Comparison of ENCODE assay signal across 25 mouse cellular contexts in the genomic region with DNA sequence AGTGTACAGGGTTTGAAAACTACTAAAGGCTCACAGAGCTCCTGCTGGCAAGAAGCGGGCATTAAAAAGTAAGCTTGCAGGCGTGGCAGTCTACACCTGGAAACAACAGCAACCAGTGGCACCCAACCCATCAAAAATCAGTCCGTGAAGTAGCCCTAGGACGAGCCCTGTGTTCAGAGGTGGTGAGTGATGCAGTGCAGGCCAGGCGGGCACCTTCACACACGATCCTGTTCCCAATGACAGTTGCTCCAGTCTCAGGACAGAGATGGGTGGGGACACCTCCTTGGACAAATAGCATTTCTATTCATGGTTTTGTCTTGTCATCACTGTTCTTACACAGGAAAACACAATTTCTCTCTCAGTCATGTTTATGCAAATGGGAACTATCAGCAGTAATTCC.
DNase-seq lines count a peak whose midpoint lies in the region; ATAC-seq and TF ChIP-seq lines count a peak whose summit lies in the region.
"Had no signal": no experiment of that assay in that cellular context is flagged by ENCODE, and none has a peak within 500 bp of the region (broad histone marks: within the 10 kb centered on the region; RNA-seq: fewer than 3 reads in every experiment).

No protein-coding gene starts in this region.

- WGBS in heart, embryonic 13.5 days = 39% methylated on average over 6 of the region's 6 CpGs
- 42% methylated on average over 6 of the region's 6 CpGs for WGBS in heart, embryonic 15.5 days
- 50% methylated on average over 6 of the region's 6 CpGs for WGBS in heart, postnatal 0 days
- 75% methylated on average over 6 of the region's 6 CpGs for WGBS in heart, adult 2 months

- TF ChIP-seq EP300 in heart, postnatal 0 days (IDR thresholded peaks at IDR 0.05; ENCODE audit: low read depth) = no peak
- no peak for TF ChIP-seq EP300 in heart, adult 2 months (IDR thresholded peaks at IDR 0.05; ENCODE audit: insufficient read depth, low read depth, low read length)

- H3K4me3 ChIP-seq in heart, embryonic 13.5 days = no peak overlapping the region
- no peak overlapping the region for H3K4me3 ChIP-seq in heart, embryonic 15.5 days
- H3K4me3 ChIP-seq in heart, postnatal 0 days (ENCODE audit: low read depth, low read length) = no peak overlapping the region
- H3K4me3 ChIP-seq in heart, adult 2 months = no peak overlapping the region
- H3K4me3 ChIP-seq: embryonic facial prominence, embryonic 10.5 days; embryonic facial prominence, embryonic 12.5 days; forebrain, embryonic 13.5 days had no signal

- no peak for TF ChIP-seq CTCF in heart, postnatal 0 days (IDR thresholded peaks at IDR 0.05; ENCODE audit: low read depth)
- TF ChIP-seq CTCF in heart, adult 2 months (IDR thresholded peaks at IDR 0.05) = no peak

- H3K4me2 ChIP-seq in heart, embryonic 13.5 days = no peak overlapping the region
- H3K4me2 ChIP-seq in heart, embryonic 15.5 days = no peak overlapping the region
- H3K4me2 ChIP-seq in heart, postnatal 0 days (ENCODE audit: low read depth, low read length) = no peak overlapping the region
- H3K4me2 ChIP-seq: embryonic facial prominence, embryonic 12.5 days; forebrain, embryonic 13.5 days had no signal

- peak; percentile 83 for DNase-seq in heart, adult 11 months
- DNase-seq in heart, postnatal 10 days = no peak
- DNase-seq in heart, adult 9 months (ENCODE audit: low spot score in 2 of 2) = no peak
- no peak for DNase-seq in heart, postnatal 36 days
- DNase-seq in heart, postnatal 0 days (ENCODE audit: low spot score) = no peak
- DNase-seq in heart, adult 2 months = no peak
- DNase-seq: adrenal gland, adult 8-10 months; adrenal gland, postnatal 14 days; adrenal gland, postnatal 36 days; B cell, adult 2 months; cerebellum, adult 11-12 months; cerebellum, adult 2 months; cerebellum, adult 9-10 months; cerebellum, postnatal 10 days; cerebellum, postnatal 25 days had no signal

- H3K9ac ChIP-seq in heart, embryonic 13.5 days = no peak overlapping the region
- H3K9ac ChIP-seq in heart, embryonic 15.5 days = no peak overlapping the region
- no peak overlapping the region for H3K9ac ChIP-seq in heart, postnatal 0 days (replicated peaks; ENCODE audit: low read depth, low read length)
- no peak overlapping the region for H3K9ac ChIP-seq in heart, adult 2 months (ENCODE audit: low read depth, low read length)
- H3K9ac ChIP-seq: embryonic facial prominence, embryonic 12.5 days; forebrain, embryonic 13.5 days had no signal

- H3K79me2 ChIP-seq in heart, adult 2 months (replicated peaks; ENCODE audit: control insufficient read depth, insufficient read depth, low read length) = no peaks in the 10 kb centered on the region

- no peak for ATAC-seq in heart, embryonic 13.5 days (ENCODE audit: extremely low read depth, insufficient number of reproducible peaks, low FRiP score, low TSS enrichment)
- ATAC-seq in heart, embryonic 15.5 days (replicated peaks; ENCODE audit: insufficient number of reproducible peaks, insufficient read depth, low FRiP score, low read depth) = no peak
- ATAC-seq in heart, postnatal 0 days (ENCODE audit: insufficient read depth, low read depth) = 0 out of 2 replicates have a peak, but pooled peaks have one; percentile 27
- ATAC-seq: activated CD4-positive, CD25-positive, alpha-beta regulatory T cell, adult 4 months; CD4-positive, CD25-positive, alpha-beta regulatory T cell, adult 4 months; forebrain, embryonic 13.5 days; Patski had no signal

- H3K4me1 ChIP-seq in heart, embryonic 13.5 days = peaks cover 50% of the 10 kb centered on the region
- peaks cover 41% of the 10 kb centered on the region for H3K4me1 ChIP-seq in heart, embryonic 15.5 days (replicated peaks)
- peaks cover 13% of the 10 kb centered on the region for H3K4me1 ChIP-seq in heart, postnatal 0 days (ENCODE audit: control insufficient read depth, insufficient read depth)
- H3K4me1 ChIP-seq in heart, adult 2 months (ENCODE audit: control insufficient read depth, insufficient read depth, low read length) = peaks cover 9% of the 10 kb centered on the region
- H3K4me1 ChIP-seq: embryonic facial prominence, embryonic 10.5 days; embryonic facial prominence, embryonic 12.5 days had no signal

- H3K27ac ChIP-seq in heart, embryonic 13.5 days (replicated peaks) = peak overlapping the region; percentile 34
- H3K27ac ChIP-seq in heart, embryonic 15.5 days = 0 out of 2 replicates have a peak overlapping the region, but pooled peaks have one; percentile 12
- H3K27ac ChIP-seq in heart, postnatal 0 days (ENCODE audit: low read depth) = no peak overlapping the region
- no peak overlapping the region for H3K27ac ChIP-seq in heart, adult 2 months
- H3K27ac ChIP-seq: embryonic facial prominence, embryonic 10.5 days; embryonic facial prominence, embryonic 12.5 days; forebrain, embryonic 13.5 days had no signal

- H3K36me3 ChIP-seq in heart, embryonic 13.5 days = peaks cover 61% of the 10 kb centered on the region
- peaks cover 7% of the 10 kb centered on the region; the same call in 1 of the 2 replicates for H3K36me3 ChIP-seq in heart, embryonic 15.5 days
- peaks cover 38% of the 10 kb centered on the region for H3K36me3 ChIP-seq in heart, postnatal 0 days (replicated peaks; ENCODE audit: control insufficient read depth, insufficient read depth, low read length)
- no peaks in the 10 kb centered on the region for H3K36me3 ChIP-seq in heart, adult 2 months (ENCODE audit: control insufficient read depth, insufficient read depth, low read length)

- no peaks in the 10 kb centered on the region for H3K9me3 ChIP-seq in heart, embryonic 13.5 days
- no peaks in the 10 kb centered on the region for H3K9me3 ChIP-seq in heart, embryonic 15.5 days (replicated peaks)
- H3K9me3 ChIP-seq in heart, postnatal 0 days (replicated peaks; ENCODE audit: control insufficient read depth, low read length) = no peaks in the 10 kb centered on the region
- H3K9me3 ChIP-seq: embryonic facial prominence, embryonic 10.5 days; embryonic facial prominence, embryonic 12.5 days; forebrain, embryonic 13.5 days; G1E had no signal

- TF ChIP-seq POLR2A in heart, adult 2 months (IDR thresholded peaks at IDR 0.05; ENCODE audit: insufficient read depth, low read depth, low read length) = no peak

- intact Hi-C loops in heart, postnatal 10 days (cut with DNase I) = no loop called here
- intact Hi-C loops in heart, postnatal 36 days (cut with DNase I) = no loop called here
- intact Hi-C loops in heart, adult 2 months (cut with DNase I) = no loop called here

- no peaks in the 10 kb centered on the region for H3K27me3 ChIP-seq in heart, embryonic 13.5 days (replicated peaks)
- no peaks in the 10 kb centered on the region for H3K27me3 ChIP-seq in heart, embryonic 15.5 days
- H3K27me3 ChIP-seq in heart, postnatal 0 days (ENCODE audit: control insufficient read depth, insufficient read depth, low read length) = no peaks in the 10 kb centered on the region
- no peaks in the 10 kb centered on the region for H3K27me3 ChIP-seq in heart, adult 2 months (ENCODE audit: control insufficient read depth, insufficient read depth, low read length)
- H3K27me3 ChIP-seq: CH12.LX; embryonic facial prominence, embryonic 12.5 days; forebrain, embryonic 13.5 days; Patski had no signal

Comparison
In these comparisons a context has a peak if more than half of its experiments do, and no peak if none do; other contexts are left out.
1. H3K27ac ChIP-seq: peak in heart, embryonic 13.5 days (single experiment) and heart, embryonic 15.5 days (single experiment); none in heart, postnatal 0 days (single experiment) and heart, adult 2 months (single experiment).